Mouse (Mus musculus): Measurements from ENCODE around the gene Bcl6.
A peak's percentile ranks its signal among the peaks of the same experiment; 100 is the strongest.

The Bcl6 gene

DNA sequence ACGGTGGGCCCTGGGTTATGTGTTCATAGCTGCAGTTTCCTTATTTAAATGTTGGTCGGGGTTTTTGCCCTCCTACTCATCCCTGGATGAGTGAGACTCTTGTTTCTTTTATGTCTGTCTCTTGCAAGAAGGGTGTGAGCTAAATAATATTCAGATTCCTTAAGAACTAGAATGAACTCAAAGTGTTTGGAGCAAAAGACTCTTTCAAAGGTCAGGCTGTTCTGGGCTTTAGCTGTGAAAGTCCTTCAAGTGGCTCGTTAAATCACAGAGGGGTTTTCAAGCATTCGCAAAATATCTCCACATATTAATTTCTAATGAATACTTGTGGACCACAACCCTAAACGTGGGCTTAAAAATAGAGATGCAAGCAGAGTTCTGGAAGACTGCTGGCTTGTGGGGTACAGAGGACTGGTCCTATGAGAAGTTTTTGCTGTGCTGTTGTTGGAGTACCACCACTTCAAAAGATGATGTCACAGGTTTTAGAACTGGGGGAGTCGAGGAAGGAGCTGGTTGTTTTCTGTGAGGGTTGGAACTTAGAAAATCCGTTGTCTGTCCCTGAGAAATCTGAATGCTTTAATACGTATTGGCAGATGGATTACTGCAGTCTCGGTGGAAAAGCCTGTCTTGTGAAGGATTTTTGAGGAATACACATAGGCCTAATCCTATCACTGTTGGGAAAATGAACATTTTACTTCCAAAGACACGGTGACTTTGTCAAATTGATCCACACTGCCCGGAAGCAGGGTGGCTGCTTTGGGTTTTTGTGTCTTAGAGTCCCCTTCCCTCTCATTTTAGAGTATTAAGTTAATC lies 1.7 kb upstream of the Bcl6 start:
- DNase-seq: no peak

GRCm38 (mm10) chr16:23989209-23990160 lies 833 bp upstream of the Bcl6 start:
- peak; percentile 69 for DNase-seq

DNA sequence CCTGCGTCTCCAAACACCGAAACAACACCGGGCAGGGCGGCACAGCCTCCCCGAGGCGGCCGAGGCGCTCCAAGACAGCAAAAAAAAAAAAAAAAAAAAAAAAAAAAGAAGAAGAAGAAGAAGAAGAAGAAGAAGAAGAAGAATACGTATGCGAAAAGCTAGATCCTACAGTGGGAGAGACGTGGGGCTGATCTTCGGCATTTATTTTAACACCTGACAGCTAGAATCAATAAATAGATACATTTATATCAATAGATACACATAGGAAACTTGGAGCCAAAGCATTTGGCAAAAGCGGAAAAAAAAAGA lies 541 bp downstream of the Bcl6 start:
- DNase-seq: no peak

- peak; percentile 70 for DNase-seq
These were observed 1.1 kb downstream of the Bcl6 start for GRCm38 (mm10) chr16:23987341-23988156.

DNA sequence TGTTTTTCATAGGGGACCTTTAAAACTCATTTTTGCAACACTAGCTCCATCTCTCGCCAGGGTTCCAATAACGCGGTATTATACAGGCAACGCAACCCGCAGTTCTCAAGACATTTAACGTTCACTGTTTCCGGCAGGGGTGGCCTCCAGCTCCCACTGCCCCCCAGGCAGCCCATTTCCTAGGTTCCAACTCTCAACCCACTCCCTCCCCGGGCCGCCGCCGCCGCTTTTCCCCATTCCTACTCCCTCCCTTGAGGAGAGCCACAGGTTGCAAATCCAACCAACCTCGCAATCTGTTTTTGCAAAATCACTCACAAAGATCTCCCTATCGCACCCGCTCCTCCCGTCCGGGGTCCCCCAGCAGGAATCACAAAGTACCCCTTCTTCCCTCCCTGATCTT lies 1.8 kb downstream of the Bcl6 start:
- DNase-seq: peak; percentile 41

GRCm38 (mm10) chr16:23986176-23986575 lies 2.5 kb downstream of the Bcl6 start:
- no peak for DNase-seq

- DNase-seq: peak; percentile 72
These were observed 3.2 kb downstream of the Bcl6 start for GRCm38 (mm10) chr16:23985467-23985861.

GRCm38 (mm10) chr16:23984760-23985466 lies 3.7 kb downstream of the Bcl6 start:
- peak; percentile 56 for DNase-seq

DNA sequence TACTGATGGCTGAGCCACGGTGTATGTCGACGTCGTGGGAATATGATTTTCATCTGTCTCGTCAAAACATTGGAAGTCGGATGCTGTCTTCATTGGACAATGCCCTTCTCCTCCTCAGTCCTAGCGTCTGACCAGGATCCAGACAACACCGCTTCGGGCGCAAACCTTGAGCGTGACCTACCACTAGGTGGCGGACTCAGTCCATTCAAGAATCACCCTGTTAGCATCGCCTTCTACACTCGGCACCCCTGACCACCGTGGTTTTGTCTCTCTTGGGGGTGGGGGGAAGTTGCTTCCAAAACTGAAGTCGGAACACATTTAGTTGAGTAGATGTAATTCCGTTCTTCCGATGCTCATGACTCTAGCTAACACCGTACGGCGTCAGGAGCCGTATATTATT lies 4.5 kb downstream of the Bcl6 start:
- peak; percentile 92 for DNase-seq

- peak; percentile 82 for DNase-seq
These were observed 5.6 kb downstream of the Bcl6 start for GRCm38 (mm10) chr16:23982891-23983588.

DNA sequence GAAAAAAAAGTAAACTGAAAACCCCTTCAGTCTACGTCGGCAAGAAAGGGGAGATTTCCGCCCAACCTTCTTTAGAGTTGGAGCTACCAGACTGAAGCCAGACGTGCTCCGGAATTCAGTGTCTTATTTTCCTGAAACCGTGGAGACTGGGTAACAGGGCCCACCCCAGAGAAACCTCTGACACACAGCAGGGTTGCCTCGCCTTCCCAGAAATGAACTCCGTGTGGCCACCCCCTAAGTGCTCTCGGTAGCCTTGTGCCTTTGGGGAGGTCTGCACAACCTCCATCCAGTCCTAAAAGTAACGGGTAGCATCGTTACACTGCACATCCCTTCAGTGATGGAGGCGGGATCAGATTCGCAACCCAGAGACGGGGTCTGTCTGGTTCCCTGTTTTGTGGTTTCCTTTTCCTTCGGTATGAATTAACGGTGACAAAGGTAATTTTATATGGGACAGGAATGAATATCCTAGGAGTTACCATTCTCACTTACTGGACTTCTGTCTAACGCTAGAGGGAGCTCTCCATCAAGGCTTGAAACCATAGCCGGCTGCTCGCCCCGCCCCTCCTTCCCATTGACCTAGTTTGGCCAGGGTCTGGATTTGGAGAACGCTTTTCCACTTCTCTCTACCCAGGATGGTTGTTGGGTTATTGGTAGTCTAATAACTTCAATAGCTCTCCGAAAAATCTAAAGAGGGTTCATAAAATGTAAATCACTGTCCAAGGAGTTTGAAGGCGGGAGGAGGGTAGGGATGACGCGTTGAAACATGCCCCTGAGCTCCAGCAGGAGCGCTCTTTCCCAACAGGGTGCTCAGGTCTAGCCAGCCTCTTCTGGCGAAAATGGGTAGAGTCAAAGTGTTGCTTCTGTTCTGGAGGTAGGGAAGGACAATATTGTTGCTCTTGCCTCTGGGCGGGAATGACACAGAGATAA lies 6.5 kb downstream of the Bcl6 start:
- peak; percentile 92 for DNase-seq

- DNase-seq: peak; percentile 54
These were observed 7.5 kb downstream of the Bcl6 start for GRCm38 (mm10) chr16:23980991-23981720.

GRCm38 (mm10) chr16:23980201-23980870 lies 8.3 kb downstream of the Bcl6 start:
- no peak for DNase-seq

DNA sequence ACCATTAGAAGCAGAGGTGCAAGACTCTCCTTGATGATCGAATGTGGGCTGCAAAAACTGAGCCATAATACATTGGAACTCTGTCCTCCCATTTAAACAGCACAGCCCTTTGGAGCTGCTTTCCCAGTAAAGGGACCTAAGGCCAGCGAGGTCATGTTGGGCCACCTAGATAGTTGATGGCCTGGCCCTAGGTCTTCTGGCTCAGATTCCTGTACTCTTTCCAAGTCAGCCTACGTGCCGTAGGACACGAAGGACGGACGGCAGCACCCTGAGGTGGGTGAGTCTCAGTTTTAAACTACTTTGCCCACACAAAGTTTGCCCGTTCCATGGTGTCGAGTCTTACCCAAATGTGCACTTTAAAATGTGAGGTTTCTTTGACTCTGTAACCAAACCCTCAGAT lies 9.2 kb downstream of the Bcl6 start:
- DNase-seq: no peak

DNA sequence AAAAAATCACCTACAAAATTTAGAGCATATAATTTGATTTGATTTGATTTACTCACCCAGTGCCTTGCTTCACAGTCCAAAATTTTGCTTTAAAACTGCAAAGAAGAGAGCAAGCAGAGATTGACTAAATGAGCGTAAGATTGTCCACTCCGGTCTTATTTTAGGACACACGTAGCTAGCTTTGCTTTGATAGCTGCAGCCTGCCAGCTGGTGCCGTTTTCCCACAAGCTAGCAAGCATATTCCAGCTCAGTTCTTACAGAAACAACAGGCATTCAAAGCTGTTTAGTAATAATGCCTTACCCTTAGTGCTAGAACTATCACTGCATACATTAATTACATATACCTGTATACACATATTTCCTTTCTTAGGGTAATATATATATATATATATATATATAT lies 10.2 kb downstream of the Bcl6 start:
- no peak for DNase-seq

DNA sequence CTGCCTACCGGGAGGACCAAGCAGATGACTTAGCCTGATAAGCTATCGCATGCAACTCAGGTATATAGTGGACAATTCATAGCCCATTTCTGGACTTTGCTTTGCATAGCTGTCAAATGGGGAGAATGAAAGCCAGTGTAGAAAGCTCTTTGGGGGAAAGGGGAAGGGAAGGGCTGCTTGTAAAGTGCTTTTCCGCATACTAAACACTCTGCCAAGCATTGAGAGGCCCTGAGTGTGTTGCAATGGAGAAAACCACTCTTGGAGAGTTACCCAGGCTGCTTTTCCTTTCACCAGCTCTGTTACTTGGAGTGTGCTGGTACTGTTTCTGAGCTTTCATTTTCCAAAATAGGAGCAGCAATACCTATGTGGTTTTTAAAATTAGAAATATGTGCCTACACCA lies 10.9 kb downstream of the Bcl6 start:
- DNase-seq: no peak

DNA sequence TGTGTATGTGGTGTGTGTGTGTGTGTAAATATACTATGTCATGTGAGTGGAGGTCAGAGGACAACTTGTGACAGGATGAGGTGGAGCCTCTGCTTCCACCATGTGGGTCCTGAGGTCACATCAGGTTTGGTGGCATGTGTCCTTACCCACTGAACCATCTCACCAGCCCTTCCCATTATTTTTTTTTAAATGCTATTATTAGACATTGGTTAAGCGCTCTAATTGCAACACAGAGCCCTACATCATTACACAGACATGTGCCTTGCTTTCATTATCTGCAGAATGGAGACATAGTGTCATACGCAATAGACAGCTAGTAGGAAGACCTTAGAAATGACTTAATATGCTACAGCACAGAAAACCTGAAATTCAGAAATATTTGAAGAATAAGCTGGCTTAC lies 12.5 kb downstream of the Bcl6 start:
- DNase-seq: no peak

DNA sequence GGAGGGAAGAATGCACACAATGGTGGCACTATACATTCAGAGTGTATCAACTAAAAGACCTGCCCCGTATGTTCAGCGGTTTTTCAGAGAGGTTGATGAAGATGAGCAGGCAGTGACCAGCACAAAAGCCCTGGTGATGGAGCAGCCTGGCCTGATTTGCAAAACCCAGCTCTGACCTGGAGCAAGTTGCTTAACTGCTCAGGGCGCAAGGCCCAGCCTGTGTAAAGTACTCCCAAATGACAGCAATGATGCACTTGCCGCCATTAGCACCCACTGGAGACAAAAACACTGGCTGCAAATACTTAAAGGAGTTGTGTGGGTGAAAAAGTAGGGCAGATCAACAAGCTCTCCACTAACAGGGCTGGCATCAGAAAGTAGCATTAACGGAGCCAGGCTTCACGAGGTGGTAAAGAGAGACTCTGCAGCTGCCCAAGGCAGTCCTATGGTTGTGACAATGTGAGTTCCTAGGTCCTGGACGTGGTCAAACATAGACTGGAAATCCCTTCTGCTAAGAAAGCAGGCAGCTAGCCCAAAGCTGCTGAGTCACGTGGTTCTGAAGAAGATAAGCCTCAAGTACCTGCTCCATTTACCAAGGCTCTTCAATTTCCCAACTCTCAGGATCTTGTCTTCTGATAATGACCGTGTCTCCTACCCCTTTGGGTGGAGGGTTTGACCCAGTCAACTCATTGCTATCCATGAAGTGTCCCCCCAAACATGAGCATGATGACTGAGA lies 14.9 kb downstream of the Bcl6 start:
- DNase-seq: no peak

GRCm38 (mm10) chr16:23972901-23973300 lies 15.8 kb downstream of the Bcl6 start:
- DNase-seq: no peak

Measured in embryo, embryonic 11 days (tissue).